ENCODE assay signal across 30 mouse cellular contexts in the genomic region with DNA sequence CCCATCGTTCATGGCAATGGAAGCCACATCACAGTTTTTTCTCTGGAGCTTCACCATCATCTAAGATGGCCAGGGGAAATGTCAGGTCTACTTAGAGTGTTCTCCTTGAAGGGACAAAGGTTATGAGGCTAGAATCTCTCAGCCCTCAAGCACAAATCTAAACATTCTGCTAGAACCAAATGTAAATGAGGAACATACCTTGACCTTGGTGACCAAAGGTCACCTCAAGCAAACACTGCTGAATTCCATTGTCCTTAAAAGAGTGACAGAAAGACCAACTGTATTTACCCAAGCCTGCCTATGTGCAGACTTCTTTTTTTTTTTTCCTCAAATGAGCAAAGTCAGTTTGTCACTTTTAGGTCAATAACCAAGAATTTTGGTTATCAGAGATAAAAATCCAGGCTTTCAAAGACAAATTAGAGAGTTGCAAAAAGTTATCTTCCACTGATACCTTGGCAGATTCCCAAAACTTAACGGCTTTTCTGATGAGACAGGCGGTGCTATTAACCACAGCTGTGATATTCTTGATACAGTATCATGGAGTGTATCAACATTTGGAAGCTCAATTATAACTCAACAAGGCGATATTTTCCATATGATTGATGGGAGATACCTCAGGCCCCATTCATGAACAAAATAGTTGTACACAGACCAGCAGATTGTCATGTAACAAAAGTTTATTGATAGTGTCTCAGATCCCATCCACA.
DNase-seq lines count a peak whose midpoint lies in the region; ATAC-seq lines count a peak whose summit lies in the region.
"Had no signal": no experiment of that assay in that cellular context is flagged by ENCODE, and none has a peak within 500 bp of the region (broad histone marks: within the 10 kb centered on the region; RNA-seq: fewer than 3 reads in every experiment).

No protein-coding gene starts in this region.

- H3K4me3 ChIP-seq in forebrain, embryonic 14.5 days (ENCODE audit: low read depth, low read length): no peak overlapping the region
- no peak overlapping the region for H3K4me3 ChIP-seq in forebrain, embryonic 13.5 days
- H3K4me3 ChIP-seq: hindbrain, embryonic 12.5 days; intestine, embryonic 15.5 days; limb, embryonic 10.5 days; limb, embryonic 15.5 days; liver, embryonic 13.5 days; megakaryocyte, embryonic 14.5 days; midbrain, embryonic 13.5 days had no signal

- H3K4me1 ChIP-seq in forebrain, embryonic 14.5 days (ENCODE audit: control insufficient read depth, insufficient read depth, low read length): no peaks in the 10 kb centered on the region
- no peaks in the 10 kb centered on the region for H3K4me1 ChIP-seq in forebrain, embryonic 13.5 days
- H3K4me1 ChIP-seq: intestine, embryonic 15.5 days; limb, embryonic 10.5 days; limb, embryonic 15.5 days; liver, embryonic 13.5 days; megakaryocyte, embryonic 14.5 days; midbrain, embryonic 13.5 days had no signal

- H3K9ac ChIP-seq in forebrain, embryonic 14.5 days (ENCODE audit: low read length): no peak overlapping the region
- no peak overlapping the region for H3K9ac ChIP-seq in forebrain, embryonic 13.5 days
- H3K9ac ChIP-seq: hindbrain, embryonic 12.5 days; intestine, embryonic 15.5 days; limb, embryonic 15.5 days; liver, embryonic 13.5 days; midbrain, embryonic 13.5 days had no signal

- intact Hi-C loops in gastrocnemius, postnatal 36 days (cut with DNase I): no loop called here

- WGBS in forebrain, embryonic 14.5 days: 76% methylated on average over 4 of the region's 4 CpGs
- WGBS in forebrain, embryonic 13.5 days: 79% methylated on average over 4 of the region's 4 CpGs

- ATAC-seq in forebrain, embryonic 14.5 days: no peak
- ATAC-seq in forebrain, embryonic 13.5 days: no peak
- ATAC-seq in monocyte, adult 5-6 weeks (replicated peaks; ENCODE audit: insufficient number of reproducible peaks, low FRiP score, low TSS enrichment, poor library complexity, severe bottlenecking): no peak
- ATAC-seq: activated CD4-positive, CD25-positive, alpha-beta regulatory T cell, adult 4 months; hindbrain, postnatal 0 days; intestine, embryonic 15.5 days; lung, postnatal 0 days; midbrain, embryonic 13.5 days had no signal

- H3K36me3 ChIP-seq in forebrain, embryonic 14.5 days (ENCODE audit: control insufficient read depth, insufficient read depth, low read length): no peaks in the 10 kb centered on the region
- no peaks in the 10 kb centered on the region for H3K36me3 ChIP-seq in forebrain, embryonic 13.5 days (ENCODE audit: poor library complexity, severe bottlenecking)
- H3K36me3 ChIP-seq: hindbrain, embryonic 12.5 days; intestine, embryonic 15.5 days; limb, embryonic 10.5 days; limb, embryonic 15.5 days; liver, embryonic 13.5 days; midbrain, embryonic 13.5 days had no signal

- H3K27me3 ChIP-seq in forebrain, embryonic 14.5 days (replicated peaks; ENCODE audit: control insufficient read depth, insufficient read depth, low read length): no peaks in the 10 kb centered on the region
- H3K27me3 ChIP-seq in forebrain, embryonic 13.5 days: no peaks in the 10 kb centered on the region
- H3K27me3 ChIP-seq: hindbrain, embryonic 12.5 days; intestine, embryonic 15.5 days; limb, embryonic 15.5 days; liver, embryonic 13.5 days; megakaryocyte, embryonic 14.5 days; midbrain, embryonic 13.5 days had no signal

- DNase-seq in forebrain, embryonic 14.5 days (ENCODE audit: low spot score): peak; percentile 44
- peak; percentile 16 for DNase-seq in ES-CJ7 (ENCODE audit: low read depth, low spot score)
- DNase-seq in embryo, embryonic 10 days (ENCODE audit: low spot score): peak; percentile 69
- DNase-seq in mesoderm, embryonic 11.5 days (ENCODE audit: low read depth, low spot score): peak; percentile 54
- DNase-seq in gastrocnemius, postnatal 36 days: no peak
- DNase-seq: adrenal gland, adult 2 months; adrenal gland, postnatal 36 days; cerebellum, adult 2 months; cerebellum, postnatal 25 days; gastrocnemius, postnatal 10 days; heart, postnatal 36 days; kidney, adult 8-10 months; kidney, postnatal 14 days; liver, embryonic 13.5 days; lung, adult 18-20 months; lung, postnatal 4 days; spleen, adult 18-20 months; thymus, postnatal 14 days had no signal

- no peaks in the 10 kb centered on the region for H3K9me3 ChIP-seq in forebrain, embryonic 14.5 days (replicated peaks; ENCODE audit: control insufficient read depth, low read length)
- H3K9me3 ChIP-seq in forebrain, embryonic 13.5 days (replicated peaks): no peaks in the 10 kb centered on the region
- H3K9me3 ChIP-seq: hindbrain, embryonic 12.5 days; intestine, embryonic 15.5 days; limb, embryonic 10.5 days; limb, embryonic 15.5 days; liver, embryonic 13.5 days; midbrain, embryonic 13.5 days had no signal

- no peak overlapping the region for H3K27ac ChIP-seq in forebrain, embryonic 14.5 days (ENCODE audit: low read depth, low read length)
- H3K27ac ChIP-seq in forebrain, embryonic 13.5 days: no peak overlapping the region
- H3K27ac ChIP-seq: hindbrain, embryonic 12.5 days; hindbrain, postnatal 0 days; intestine, embryonic 15.5 days; limb, embryonic 10.5 days; limb, embryonic 15.5 days; liver, embryonic 13.5 days; midbrain, embryonic 13.5 days had no signal

- no peak overlapping the region for H3K4me2 ChIP-seq in forebrain, embryonic 14.5 days (ENCODE audit: low read length)
- H3K4me2 ChIP-seq in forebrain, embryonic 13.5 days: no peak overlapping the region
- H3K4me2 ChIP-seq: heart, embryonic 11.5 days; hindbrain, embryonic 12.5 days; intestine, embryonic 15.5 days; limb, embryonic 15.5 days; liver, embryonic 13.5 days; midbrain, embryonic 13.5 days had no signal

Comparison
In these comparisons a context has a peak if more than half of its experiments do, and no peak if none do; other contexts are left out.
1. DNase-seq: peak in forebrain, embryonic 14.5 days (single experiment), ES-CJ7 (single experiment), embryo, embryonic 10 days (single experiment) and mesoderm, embryonic 11.5 days (single experiment); none in gastrocnemius, postnatal 36 days (0 of 2).